Comparison of ENCODE assay signal across 8 mouse cellular contexts in genomic region chr2:155751014-155751786, GRCm38 (mm10). TPM values are rescaled to one million over a fixed set of nuclear protein-coding genes. Genes with fewer than 3 reads are reported as not detected.
DNase-seq lines count a peak whose midpoint lies in the region; ATAC-seq and TF ChIP-seq lines count a peak whose summit lies in the region.

TSS of gene Procr (plus strand) at chr2:155751117.

- intact Hi-C loops in left cerebral cortex, postnatal 36 days (cut with DNase I): no loop called here

- no peak within 1 kb of the TSS for H3K27ac ChIP-seq in layer of hippocampus, adult 2 months
- H3K27ac ChIP-seq in embryonic facial prominence, embryonic 15.5 days (replicated peaks): no peak within 1 kb of the TSS
- peak within 1 kb of the TSS in 1 of 2 experiments; percentile 44; a peak in 1 of 4 replicates for H3K27ac ChIP-seq in heart, embryonic 14.5 days (replicated peaks in 1 of 2; ENCODE audit: control insufficient read depth in 1 of 2, insufficient read depth in 1 of 2, low read depth in 2 of 2, low read length in 2 of 2)
- H3K27ac ChIP-seq in kidney, postnatal 0 days: no peak within 1 kb of the TSS

- H3K4me1 ChIP-seq in embryonic facial prominence, embryonic 15.5 days: peaks cover 12% of the 10 kb centered on the region
- H3K4me1 ChIP-seq in heart, embryonic 14.5 days (ENCODE audit: control insufficient read depth in 2 of 2, insufficient read depth in 2 of 2, low read length in 2 of 2): peaks cover 0 to 8% of the 10 kb centered on the region in 2 experiments; a peak in 2 of 4 replicates
- peaks cover 7% of the 10 kb centered on the region for H3K4me1 ChIP-seq in kidney, postnatal 0 days (replicated peaks; ENCODE audit: insufficient read depth, low read length)

- peak within 1 kb of the TSS; percentile 51 for H3K4me3 ChIP-seq in layer of hippocampus, adult 2 months
- H3K4me3 ChIP-seq in embryonic facial prominence, embryonic 15.5 days (replicated peaks): peak within 1 kb of the TSS; percentile 43
- H3K4me3 ChIP-seq in heart, embryonic 14.5 days (ENCODE audit: control insufficient read depth in 1 of 2, insufficient read depth in 1 of 2, low read depth in 1 of 2, low read length in 2 of 2): peak within 1 kb of the TSS; percentile 38 to 46
- peak within 1 kb of the TSS; percentile 37 for H3K4me3 ChIP-seq in kidney, postnatal 0 days (replicated peaks; ENCODE audit: low read depth, low read length)

- H3K27me3 ChIP-seq in embryonic facial prominence, embryonic 15.5 days: no peaks in the 10 kb centered on the region
- H3K27me3 ChIP-seq in heart, embryonic 14.5 days (ENCODE audit: control insufficient read depth, insufficient read depth, low read length): no peaks in the 10 kb centered on the region
- H3K27me3 ChIP-seq in kidney, postnatal 0 days (ENCODE audit: insufficient read depth, low read length): no peaks in the 10 kb centered on the region

- 2% methylated on average over 25 of the region's 25 CpGs for WGBS in embryonic facial prominence, embryonic 15.5 days
- WGBS in heart, embryonic 14.5 days: 3% methylated on average over 25 of the region's 25 CpGs
- WGBS in kidney, postnatal 0 days: 3% methylated on average over 25 of the region's 25 CpGs

- H3K9me3 ChIP-seq in embryonic facial prominence, embryonic 15.5 days (replicated peaks): no peaks in the 10 kb centered on the region
- H3K9me3 ChIP-seq in heart, embryonic 14.5 days (ENCODE audit: control insufficient read depth, low read length): no peaks in the 10 kb centered on the region
- no peaks in the 10 kb centered on the region for H3K9me3 ChIP-seq in kidney, postnatal 0 days (replicated peaks; ENCODE audit: low read length)

- H3K4me2 ChIP-seq in embryonic facial prominence, embryonic 15.5 days (replicated peaks): peak within 1 kb of the TSS; percentile 71
- H3K4me2 ChIP-seq in heart, embryonic 14.5 days (ENCODE audit: low read length): peak within 1 kb of the TSS; percentile 79
- H3K4me2 ChIP-seq in kidney, postnatal 0 days (ENCODE audit: low read length): peak within 1 kb of the TSS; percentile 73

- H3K36me3 ChIP-seq in embryonic facial prominence, embryonic 15.5 days: no peaks in the 10 kb centered on the region
- H3K36me3 ChIP-seq in heart, embryonic 14.5 days (ENCODE audit: control insufficient read depth, insufficient read depth, low read length): no peaks in the 10 kb centered on the region
- H3K36me3 ChIP-seq in kidney, postnatal 0 days (ENCODE audit: insufficient read depth, low read length): no peaks in the 10 kb centered on the region

- TF ChIP-seq CTCF in layer of hippocampus, adult 2 months (conservative IDR thresholded peaks at IDR 0.05): no peak
- TF ChIP-seq CTCF in kidney, postnatal 0 days (IDR thresholded peaks at IDR 0.05; ENCODE audit: low read depth): no peak

- ATAC-seq in embryonic facial prominence, embryonic 15.5 days (ENCODE audit: insufficient number of reproducible peaks, low FRiP score, low TSS enrichment, low read depth): no peak; the same call in 1 of the 2 replicates
- peak; percentile 80 for ATAC-seq in heart, embryonic 14.5 days (ENCODE audit: insufficient number of reproducible peaks, insufficient read depth, low FRiP score, low read depth)
- ATAC-seq in kidney, postnatal 0 days (replicated peaks; ENCODE audit: low FRiP score, low read depth): 0 out of 2 replicates have a peak, but pooled peaks have one; percentile 36

- DNase-seq in layer of hippocampus, adult 2 months (ENCODE audit: low spot score in 2 of 2): no peak
- DNase-seq in layer of hippocampus, postnatal 36 days: no peak
- peak; percentile 77 for DNase-seq in kidney, postnatal 0 days (ENCODE audit: low spot score)
- DNase-seq in lung, postnatal 4 days: peak; percentile 54 to 71
- DNase-seq in testis, postnatal 10 days (ENCODE audit: low spot score): peak; percentile 57
- no peak for DNase-seq in left cerebral cortex, postnatal 36 days (ENCODE audit: low spot score in 2 of 2)

- H3K9ac ChIP-seq in embryonic facial prominence, embryonic 15.5 days: peak within 1 kb of the TSS; percentile 9; the same call in 1 of the 2 replicates
- peak within 1 kb of the TSS; percentile 64 for H3K9ac ChIP-seq in heart, embryonic 14.5 days (ENCODE audit: low read length)
- H3K9ac ChIP-seq in kidney, postnatal 0 days (ENCODE audit: low read depth, low read length): peak within 1 kb of the TSS; percentile 49

RNA-seq across cellular contexts. Expression of gene Procr, which starts in this region (rescaled TPM):
- total RNA-seq in layer of hippocampus, adult 2 months (2021): under 1 TPM; 0.81 to 0.97 TPM
- total RNA-seq in layer of hippocampus, postnatal 36 days (2021): 1 to 10 TPM in 1 of 2 experiments, under 1 TPM in 1; 0.63 to 1.3 TPM
- polyA plus RNA-seq in embryonic facial prominence, embryonic 15.5 days (2015; fragmentation: Nextera tagmentation; extraction: Ambion mirVana): 8.8 and 9.8 TPM in 2 replicates
- 6.7 and 8.0 TPM in 2 replicates for polyA plus RNA-seq in heart, embryonic 14.5 days (2014; fragmentation: Nextera tagmentation; extraction: Ambion mirVana)
- 6.9 and 7.6 TPM in 2 replicates for polyA plus RNA-seq in kidney, postnatal 0 days (2015; fragmentation: Nextera tagmentation; extraction: Ambion mirVana)
- total RNA-seq in left cerebral cortex, postnatal 36 days (2021): under 1 TPM; 0.82 to 0.86 TPM

Comparison
In these comparisons a context has a peak if more than half of its experiments do, and no peak if none do; other contexts are left out.
1. DNase-seq: peak in kidney, postnatal 0 days (single experiment), lung, postnatal 4 days (2 of 2) and testis, postnatal 10 days (single experiment); none in layer of hippocampus, adult 2 months (0 of 2), layer of hippocampus, postnatal 36 days (0 of 2) and left cerebral cortex, postnatal 36 days (0 of 2).
2. H3K9ac ChIP-seq: peak in every context shown above with its lines; median percentile 64 in heart, embryonic 14.5 days; 49 in kidney, postnatal 0 days; 9 in embryonic facial prominence, embryonic 15.5 days.
3. Peak in every context shown above with its lines, with median percentiles within 50 percentile points of each other: H3K4me3 ChIP-seq and H3K4me2 ChIP-seq.